Mouse (Mus musculus) thymus, postnatal 14 days (tissue): ENCODE measurements around the gene Ndufc2.
"Not testable (repeated sequence)": the region's sequence is repeated elsewhere in the genome, so short reads cannot be mapped to it uniquely, and the experiment has no call there.

Source experiments
- DNase-seq: peaks from one replicate; pipeline ENCODE4 v3.0.0; 2021

Ndufc2 gene

GRCm38 (mm10) chr7:97429705-97430104, 29.9 kb downstream of the Ndufc2 start:
- DNase-seq = no peak

GRCm38 (mm10) chr7:97433517-97433916, 33.7 kb downstream of the Ndufc2 start:
- DNase-seq = not testable (repeated sequence)

- no peak for DNase-seq
Measured at GRCm38 (mm10) chr7:97434517-97434916, 34.7 kb downstream of the Ndufc2 start.

- DNase-seq = no peak
Measured at GRCm38 (mm10) chr7:97438986-97439385, 39.2 kb downstream of the Ndufc2 start.

- DNase-seq = peak; percentile 41
Measured at GRCm38 (mm10) chr7:97446171-97446925, 46.5 kb downstream of the Ndufc2 start.

- DNase-seq = peak; percentile 33
Measured at GRCm38 (mm10) chr7:97447050-97447531, 47.3 kb downstream of the Ndufc2 start.

- not testable (repeated sequence) for DNase-seq
Measured at GRCm38 (mm10) chr7:97451023-97451422, 51.2 kb downstream of the Ndufc2 start, which contains the start of gene Kctd14. Kctd14 (plus strand) TSS chr7:97451323.

GRCm38 (mm10) chr7:97452196-97452595, 52.4 kb downstream of the Ndufc2 start:
- DNase-seq = peak; percentile 32

GRCm38 (mm10) chr7:97453141-97453921, 53.5 kb downstream of the Ndufc2 start:
- DNase-seq = peak; percentile 27

- DNase-seq = no peak
Measured at GRCm38 (mm10) chr7:97454795-97455194, 55.0 kb downstream of the Ndufc2 start.

GRCm38 (mm10) chr7:97455577-97455976, 55.8 kb downstream of the Ndufc2 start:
- no peak for DNase-seq
